Mouse (Mus musculus) mammary gland, adult 2 months (tissue): Measurements from ENCODE around the gene Prss30. TPM values are rescaled to one million over a fixed set of nuclear protein-coding genes. Genes with fewer than 3 reads are reported as not detected.

Experiments used
- polyA plus RNA-seq: library from polyadenylated mRNA; depleted of rRNA; stranded (reverse); fragments of >200 nt; gene quantifications from 2 replicates; pipeline ENCODE4 v1.2.3, GENCODE M21; 2012; ENCODE audit warnings: low replicate concordance; rRNA removed

Gene Prss30
- 1.3 and 1.6 TPM in 2 replicates for polyA plus RNA-seq

GRCm38 (mm10) chr17:23980297-23980909, at the start of gene Prss30:
Prss30 (minus strand) TSS chr17:23980566.

GRCm38 (mm10) chr17:23997901-23998300, 17.5 kb upstream of the Prss30 start, which contains the start of gene Prss22:
Prss22 (minus strand) TSS chr17:23998100.

GRCm38 (mm10) chr17:23955174-23955573, 25.2 kb downstream of the Prss30 start, which contains the start of gene Sbpl:
Sbpl (minus strand) TSS chr17:23955274.

GRCm38 (mm10) chr17:23941372-23941771, 39.0 kb downstream of the Prss30 start, which contains the start of gene Sbp:
Sbp (plus strand) TSS chr17:23941672.

Other genes with a start within 250 kb of the Prss30 start
- 35.8 and 47.3 TPM in 2 replicates for gene Paqr4, start 239.7 kb downstream of the Prss30 start, polyA plus RNA-seq
- gene Kremen2, start 234.7 kb downstream of the Prss30 start, polyA plus RNA-seq: 0.52 and 0.60 TPM in 2 replicates
- 43.8 and 46.9 TPM in 2 replicates for gene Flywch1, start 209.0 kb downstream of the Prss30 start, polyA plus RNA-seq
- 5.4 and 13.3 TPM in 2 replicates for gene Flywch2, start 194.5 kb downstream of the Prss30 start, polyA plus RNA-seq
- 756 and 808 TPM in 2 replicates for gene Srrm2, start 190.0 kb downstream of the Prss30 start, polyA plus RNA-seq
- gene Elob, start 151.4 kb downstream of the Prss30 start, polyA plus RNA-seq: 412 and 628 TPM in 2 replicates
- gene Prss33, start 144.5 kb downstream of the Prss30 start, polyA plus RNA-seq: 0.17 TPM in 1 of 2 replicates, not detected in the other
- gene Prss32, start 136.7 kb downstream of the Prss30 start, polyA plus RNA-seq: not detected in 2 replicates
- gene Prss41, start 136.4 kb downstream of the Prss30 start, polyA plus RNA-seq: 0.13 and 0.27 TPM in 2 replicates
- gene Prss21, start 112.5 kb downstream of the Prss30 start, polyA plus RNA-seq: not detected in 2 replicates
- not detected in 2 replicates for gene Dcpp1, start 99.7 kb downstream of the Prss30 start, polyA plus RNA-seq
- gene Dcpp2, start 99.7 kb downstream of the Prss30 start, polyA plus RNA-seq: not detected in 2 replicates
- gene Dcpp3, start 63.1 kb downstream of the Prss30 start, polyA plus RNA-seq: 0.55 TPM in 1 of 2 replicates, not detected in the other
- 0.22 and 0.40 TPM in 2 replicates for gene Sbp, start 38.9 kb downstream of the Prss30 start, polyA plus RNA-seq
- gene Sbpl, start 25.3 kb downstream of the Prss30 start, polyA plus RNA-seq: not detected in 2 replicates
- gene Prss22, start 17.5 kb upstream of the Prss30 start, polyA plus RNA-seq: 1.2 and 1.6 TPM in 2 replicates
- gene Prss27, start 57.6 kb upstream of the Prss30 start, polyA plus RNA-seq: 2.4 and 2.7 TPM in 2 replicates
- 22.3 and 27.2 TPM in 2 replicates for gene Kctd5, start 92.9 kb upstream of the Prss30 start, polyA plus RNA-seq
- gene Pdpk1, start 170.4 kb upstream of the Prss30 start, polyA plus RNA-seq: 22.5 and 28.1 TPM in 2 replicates
- gene Amdhd2, start 183.2 kb upstream of the Prss30 start, polyA plus RNA-seq: 43.0 and 67.9 TPM in 2 replicates
- gene Atp6v0c, start 189.1 kb upstream of the Prss30 start, polyA plus RNA-seq: 973 and 1,113 TPM in 2 replicates
- gene Tbc1d24, start 225.0 kb upstream of the Prss30 start, polyA plus RNA-seq: 20.5 and 35.5 TPM in 2 replicates
- gene Ntn3, start 229.0 kb upstream of the Prss30 start, polyA plus RNA-seq: 2.5 and 5.7 TPM in 2 replicates
- 8.1 and 10.1 TPM in 2 replicates for gene Tedc2, start 240.3 kb upstream of the Prss30 start, polyA plus RNA-seq